Mouse (Mus musculus) B cell, adult 2 months (primary cell): Measurements from ENCODE around the gene Gm21822.
"Not testable (repeated sequence)": the region's sequence is repeated elsewhere in the genome, so short reads cannot be mapped to it uniquely, and the experiment has no call there.

Experiments used
- DNase-seq, 2 experiments: peaks; one replicate each; pipeline ENCODE4 v3.0.0; 2022

The Gm21822 gene

GRCm38 (mm10) chrY:18654182-18654581 is at the start of gene Gm21822:
Gene Gm21822, plus strand, starts transcription at chrY:18654482.
- not testable (repeated sequence) for DNase-seq
